Comparison of ENCODE assay signal across 8 mouse cellular contexts in genomic region chr19:37337752-37338151, GRCm38 (mm10). TPM values are rescaled to one million over a fixed set of nuclear protein-coding genes. Genes with fewer than 3 reads are reported as not detected.
DNase-seq lines count a peak whose midpoint lies in the region; ATAC-seq lines count a peak whose summit lies in the region.

Gene Ide (minus strand): TSS chr19:37337852.

- no peak within 1 kb of the TSS for H3K9ac ChIP-seq in midbrain, embryonic 14.5 days (replicated peaks; ENCODE audit: low read length)

- no peaks in the 10 kb centered on the region for H3K4me1 ChIP-seq in brown adipose tissue, adult 24 weeks (ENCODE audit: control insufficient read depth, insufficient read depth, insufficient read length, low read length)
- no peaks in the 10 kb centered on the region for H3K4me1 ChIP-seq in midbrain, embryonic 14.5 days (ENCODE audit: control insufficient read depth, insufficient read depth, low read length)

- WGBS in midbrain, embryonic 14.5 days = 75% methylated on average over 4 of the region's 4 CpGs

- H3K27me3 ChIP-seq in midbrain, embryonic 14.5 days (ENCODE audit: control insufficient read depth, insufficient read depth, low read length) = no peaks in the 10 kb centered on the region

- H3K4me2 ChIP-seq in midbrain, embryonic 14.5 days (ENCODE audit: low read length) = no peak within 1 kb of the TSS

- no peak for ATAC-seq in midbrain, embryonic 14.5 days (ENCODE audit: low FRiP score, low TSS enrichment)

- no peak within 1 kb of the TSS for H3K27ac ChIP-seq in brown adipose tissue, adult 24 weeks (replicated peaks; ENCODE audit: low read depth, low read length)
- H3K27ac ChIP-seq in midbrain, embryonic 14.5 days (replicated peaks; ENCODE audit: low read depth, low read length) = no peak within 1 kb of the TSS

- no peak within 1 kb of the TSS for H3K4me3 ChIP-seq in brown adipose tissue, adult 24 weeks (ENCODE audit: insufficient read depth, low read depth, low read length)
- no peak within 1 kb of the TSS for H3K4me3 ChIP-seq in midbrain, embryonic 14.5 days (replicated peaks; ENCODE audit: low read depth, low read length)

- H3K36me3 ChIP-seq in midbrain, embryonic 14.5 days (ENCODE audit: control insufficient read depth, insufficient read depth, low read length) = no peaks in the 10 kb centered on the region

- H3K9me3 ChIP-seq in midbrain, embryonic 14.5 days (ENCODE audit: control insufficient read depth, low read length) = no peaks in the 10 kb centered on the region

- no peak for DNase-seq in left cerebral cortex, adult 18-20 months (ENCODE audit: low spot score in 2 of 2)
- DNase-seq in left cerebral cortex, adult 11 months (ENCODE audit: low spot score) = no peak
- no peak for DNase-seq in heart, adult 8-10 months (ENCODE audit: low spot score)
- no peak for DNase-seq in layer of hippocampus, postnatal 14 days (ENCODE audit: low spot score in 2 of 2)
- DNase-seq in midbrain, embryonic 14.5 days = no peak
- DNase-seq in B cell, adult 2 months = no peak
- DNase-seq in spleen, postnatal 14 days (ENCODE audit: low spot score in 2 of 2) = no peak

RNA-seq across cellular contexts. Expression of gene Ide, which starts in this region (rescaled TPM):
- 10 to 100 TPM; 55.4 to 58.1 TPM for total RNA-seq in left cerebral cortex, adult 18-20 months (2021)
- 88.9 and 118 TPM in 2 replicates for polyA plus RNA-seq in brown adipose tissue, adult 24 weeks (2012; ENCODE audit: insufficient read depth, insufficient read length, missing spikeins)
- total RNA-seq in heart, adult 8-10 months (2022) = 100 to 1,000 TPM in 1 of 4 experiments, 10 to 100 TPM in 3; 54.5 to 105 (median 65.6) TPM
- total RNA-seq in layer of hippocampus, postnatal 14 days (2021) = 10 to 100 TPM; 46.1 to 46.4 TPM
- polyA plus RNA-seq in midbrain, embryonic 14.5 days (2014; fragmentation: Nextera tagmentation; extraction: Ambion mirVana) = 26.0 and 44.7 TPM in 2 replicates
